Mouse (Mus musculus) limb, embryonic 14.5 days (tissue): ENCODE measurements around the gene Prpf38b. TPM values are rescaled to one million over a fixed set of nuclear protein-coding genes. Genes with fewer than 3 reads are reported as not detected.

Experiments used
- ATAC-seq: fragments of 200-750 bp; cut with Nextera tagmentation; 2 replicates; pipeline ENCODE4 v1.8.0; 2017; ENCODE audit warnings: low read depth, moderate number of reproducible peaks, moderate TSS enrichment; ENCODE audit not compliant: low FRiP score
- DNase-seq: peaks from one replicate; pipeline ENCODE4 v3.0.0-alpha.2; 2015; ENCODE audit warnings: low spot score
- H3K27ac ChIP-seq: fragments of 300-500 bp; sonication (generic); replicated peaks from 2 replicates; pipeline ENCODE4 v1.5.1; 2014; ENCODE audit warnings: low read depth, mild to moderate bottlenecking, low read length, moderate library complexity, mixed read lengths
- H3K27me3 ChIP-seq: fragments of 300-500 bp; sonication (generic); 2 replicates; pipeline ENCODE4 v1.6.1; 2014; ENCODE audit warnings: low read length, mixed read lengths; ENCODE audit not compliant: control insufficient read depth, insufficient read depth
- H3K36me3 ChIP-seq: fragments of 300-500 bp; sonication (generic); 2 replicates; pipeline ENCODE4 v1.6.1; 2014; ENCODE audit warnings: mild to moderate bottlenecking, low read length, moderate library complexity, mixed read lengths; ENCODE audit not compliant: control insufficient read depth, insufficient read depth
- H3K4me1 ChIP-seq: fragments of 300-500 bp; sonication (generic); 2 replicates; pipeline ENCODE4 v1.6.1; 2014; ENCODE audit warnings: antibody characterized with exemption, low read length, mixed read lengths; ENCODE audit not compliant: control insufficient read depth, insufficient read depth
- H3K4me2 ChIP-seq: fragments of 300-500 bp; sonication (generic); replicated peaks from 2 replicates; pipeline ENCODE4 v1.6.1; 2014; ENCODE audit warnings: low read depth, mild to moderate bottlenecking, low read length, moderate library complexity; ENCODE audit not compliant: severe bottlenecking
- H3K4me3 ChIP-seq: fragments of 300-500 bp; sonication (generic); replicated peaks from 2 replicates; pipeline ENCODE4 v1.5.1; 2014; ENCODE audit warnings: low read length
- H3K9ac ChIP-seq: fragments of 300-500 bp; sonication (generic); 2 replicates; pipeline ENCODE4 v1.6.1; 2014; ENCODE audit warnings: mild to moderate bottlenecking, low read depth, low read length, moderate library complexity; ENCODE audit not compliant: severe bottlenecking
- H3K9me3 ChIP-seq: fragments of 300-500 bp; sonication (generic); 2 replicates; pipeline ENCODE4 v1.6.1; 2016; ENCODE audit warnings: low read length; ENCODE audit not compliant: control insufficient read depth
- POLR2A ChIP-seq: fragments of 200-500 bp; IDR thresholded peaks from 2 replicates; pipeline ENCODE4 v1.8.0; 2012; ENCODE audit warnings: inconsistent platforms, mild to moderate bottlenecking, moderate library complexity, borderline replicate concordance; ENCODE audit not compliant: insufficient read depth, insufficient read length; ENCODE audit errors: extremely low read depth
- WGBS: fragments of 180-500 bp; shearing (Covaris S2); extraction: QIAGEN DNeasy Blood & Tissue Kit; methylation state at CpG from one replicate; pipeline ENCODE4 v1.1.7; 2014; 5-methylcytosine and 5-hydroxymethylcytosine counted together
- polyA plus RNA-seq, 2 experiments: library from polyadenylated mRNA; depleted of rRNA in 1 of 2; stranded (reverse) in 1 of 2; unstranded in 1 of 2; fragments of >200 nt; fragmentation: Nextera tagmentation in 1 of 2; extraction: Ambion mirVana in 1 of 2; gene quantifications; 2 replicates each; pipeline versions ENCODE4 v1.2.1 to v1.2.3; 2012 to 2014

Gene Prpf38b
- polyA plus RNA-seq, 2 experiments: 58.9 to 110 TPM

DNA sequence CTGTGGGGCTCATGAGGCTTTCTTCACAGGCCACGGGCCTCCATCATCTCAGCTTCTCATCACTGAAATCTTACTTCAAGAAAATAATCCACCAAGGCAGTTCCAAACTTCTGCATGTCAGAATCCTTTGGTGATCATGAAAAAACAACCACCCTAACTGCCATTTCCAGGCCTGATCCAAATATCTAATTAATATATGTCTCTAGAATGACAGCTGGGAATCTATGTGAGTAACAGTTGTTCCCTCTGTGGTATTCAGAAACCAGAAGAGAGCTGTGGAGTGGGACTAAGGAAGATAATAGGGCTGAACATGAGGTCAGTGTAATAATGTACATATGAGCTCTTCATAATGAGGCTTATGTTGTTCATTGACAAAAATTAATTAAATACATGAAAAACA is 58.3 kb downstream of the Prpf38b start:
- H3K27me3 ChIP-seq: no peaks in the 10 kb centered on the region
- WGBS: 75% methylated on average over 1 of the region's 1 CpGs
- DNase-seq (no peak), ATAC-seq (no peak)
- no peaks in the 10 kb centered on the region for H3K36me3 ChIP-seq
- peaks cover 30% of the 10 kb centered on the region for H3K4me1 ChIP-seq
- no peak for TF ChIP-seq POLR2A
- no peaks in the 10 kb centered on the region for H3K9me3 ChIP-seq
- no peak overlapping the region for H3K4me3 ChIP-seq
- no peak overlapping the region for H3K27ac ChIP-seq
- no peak overlapping the region for H3K4me2 ChIP-seq
- H3K9ac ChIP-seq: no peak overlapping the region

Other genes starting within 250 kb of the Prpf38b start
- gene Gpsm2, start 189.4 kb downstream of the Prpf38b start, polyA plus RNA-seq (2012; rRNA removed): 38.2 and 55.2 TPM in 2 replicates
- 120 and 121 TPM in 2 replicates for gene Gpsm2, start 189.4 kb downstream of the Prpf38b start, polyA plus RNA-seq (2014; fragmentation: Nextera tagmentation; extraction: Ambion mirVana)
- 3.4 and 3.6 TPM in 2 replicates for gene Aknad1, start 172.1 kb downstream of the Prpf38b start, polyA plus RNA-seq (2012; rRNA removed)
- 2.2 TPM in 2 replicates for gene Aknad1, start 172.1 kb downstream of the Prpf38b start, polyA plus RNA-seq (2014; fragmentation: Nextera tagmentation; extraction: Ambion mirVana)
- gene Stxbp3, start 71.2 kb downstream of the Prpf38b start, polyA plus RNA-seq (2012; rRNA removed): 23.5 and 28.4 TPM in 2 replicates
- 33.0 and 38.1 TPM in 2 replicates for gene Stxbp3, start 71.2 kb downstream of the Prpf38b start, polyA plus RNA-seq (2014; fragmentation: Nextera tagmentation; extraction: Ambion mirVana)
- 0.17 and 0.35 TPM in 2 replicates for gene Fndc7, start 21.7 kb downstream of the Prpf38b start, polyA plus RNA-seq (2012; rRNA removed)
- 0.23 and 0.25 TPM in 2 replicates for gene Fndc7, start 21.7 kb downstream of the Prpf38b start, polyA plus RNA-seq (2014; fragmentation: Nextera tagmentation; extraction: Ambion mirVana)
- 0.33 and 0.74 TPM in 2 replicates for gene Henmt1, start 28.1 kb upstream of the Prpf38b start, polyA plus RNA-seq (2012; rRNA removed)
- gene Henmt1, start 28.1 kb upstream of the Prpf38b start, polyA plus RNA-seq (2014; fragmentation: Nextera tagmentation; extraction: Ambion mirVana): 0.64 and 0.78 TPM in 2 replicates
- 1.2 and 1.7 TPM in 2 replicates for gene Gm9857, start 28.7 kb upstream of the Prpf38b start, polyA plus RNA-seq (2012; rRNA removed)
- gene Gm9857, start 28.7 kb upstream of the Prpf38b start, polyA plus RNA-seq (2014; fragmentation: Nextera tagmentation; extraction: Ambion mirVana): not detected in 2 replicates
- gene Fam102b, start 115.9 kb upstream of the Prpf38b start, polyA plus RNA-seq (2012; rRNA removed): 13.3 and 15.4 TPM in 2 replicates
- 16.9 and 20.9 TPM in 2 replicates for gene Fam102b, start 115.9 kb upstream of the Prpf38b start, polyA plus RNA-seq (2014; fragmentation: Nextera tagmentation; extraction: Ambion mirVana)
- not detected in 2 replicates for gene Slc25a54, start 168.7 kb upstream of the Prpf38b start, polyA plus RNA-seq (2012; rRNA removed)
- gene Slc25a54, start 168.7 kb upstream of the Prpf38b start, polyA plus RNA-seq (2014; fragmentation: Nextera tagmentation; extraction: Ambion mirVana): not detected in 2 replicates
- gene Slc25a24, start 211.4 kb upstream of the Prpf38b start, polyA plus RNA-seq (2012; rRNA removed): 31.9 and 34.7 TPM in 2 replicates
- gene Slc25a24, start 211.4 kb upstream of the Prpf38b start, polyA plus RNA-seq (2014; fragmentation: Nextera tagmentation; extraction: Ambion mirVana): 44.0 and 49.2 TPM in 2 replicates